Mouse (Mus musculus) MN1 (cell line): ENCODE data around the gene Qdpr.

ENCODE experiments used
- DNase-seq: peaks from one replicate; pipeline ENCODE4 v3.0.0-alpha.2; 2016; ENCODE audit warnings: low spot score

Qdpr gene

DNA sequence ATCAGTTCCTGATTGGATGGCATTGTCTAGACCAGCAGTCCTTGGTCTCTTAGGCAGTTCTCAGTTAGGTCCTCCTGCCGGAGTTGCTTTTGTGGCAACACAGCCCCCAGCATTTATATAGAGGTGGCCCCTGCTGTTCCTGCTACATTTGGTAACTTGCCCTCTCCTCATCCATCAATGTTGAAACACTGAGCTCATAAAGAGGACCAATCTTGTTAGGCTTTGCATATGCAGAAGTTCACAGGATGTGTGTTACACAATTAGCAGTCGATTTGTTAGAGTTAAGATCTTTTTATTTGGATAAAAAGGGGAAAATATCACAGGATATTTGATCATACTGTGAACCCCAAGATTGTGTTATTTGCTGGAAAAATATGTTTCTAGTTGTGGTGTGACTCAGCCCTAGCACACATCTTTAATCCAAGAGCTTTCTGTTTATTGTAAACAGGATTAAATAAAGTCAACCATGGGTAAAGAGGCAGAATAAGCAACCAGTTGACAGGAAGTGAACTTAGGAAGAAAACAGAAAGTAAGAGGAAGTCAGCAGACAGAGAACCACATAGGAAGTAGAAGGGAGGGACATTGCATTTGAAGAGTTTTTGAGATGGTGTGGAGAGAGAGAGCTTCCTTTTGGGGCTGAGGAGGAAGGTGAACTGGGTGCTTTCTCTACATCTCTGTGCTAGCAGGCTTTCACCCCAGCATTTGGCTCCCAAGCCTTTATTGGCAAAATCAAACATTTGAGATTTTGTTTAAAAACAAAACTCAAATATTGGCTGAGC, 65.8 kb downstream of the Qdpr start:
- DNase-seq: no peak
